Mouse (Mus musculus) gonadal fat pad, adult 2 months (tissue): ENCODE data around the gene Zfp987. TPM values are rescaled to one million over a fixed set of nuclear protein-coding genes. Genes with fewer than 3 reads are reported as not detected.
"Not testable (repeated sequence)": the region's sequence is repeated elsewhere in the genome, so short reads cannot be mapped to it uniquely, and the experiment has no call there.

Experiments
- DNase-seq: peaks from one replicate; pipeline ENCODE4 v3.0.0-alpha.2; 2012; ENCODE audit warnings: low read depth
- polyA plus RNA-seq: library from polyadenylated mRNA; depleted of rRNA; stranded (reverse); fragments of >200 nt; gene quantifications from 2 replicates; pipeline ENCODE4 v1.2.3, GENCODE M21; 2012; rRNA removed

The Zfp987 gene
- polyA plus RNA-seq = not detected in 2 replicates

DNA sequence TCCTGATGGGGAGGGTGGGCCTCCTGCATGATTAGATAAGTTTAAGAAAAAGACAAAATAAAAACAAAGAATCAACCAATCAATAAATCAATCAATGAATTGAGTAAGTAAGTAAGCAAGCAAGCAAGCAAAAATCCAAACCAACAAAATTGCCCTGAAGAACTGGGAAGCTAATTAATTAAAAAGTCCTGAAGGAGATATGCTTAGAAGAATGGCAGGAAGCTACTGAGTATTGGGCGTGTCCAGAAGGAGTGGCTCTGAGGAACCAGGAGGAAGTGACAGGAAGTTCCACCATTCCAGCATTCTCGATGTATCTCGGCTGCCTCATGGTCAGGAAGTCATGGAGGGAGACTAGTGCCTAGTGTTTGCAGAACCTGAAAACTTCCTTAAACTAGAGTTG is at the start of gene Zfp987:
Zfp987 (plus strand) TSS at position 301 of the 400 bp plus-strand sequence.
- DNase-seq = not testable (repeated sequence)

DNA sequence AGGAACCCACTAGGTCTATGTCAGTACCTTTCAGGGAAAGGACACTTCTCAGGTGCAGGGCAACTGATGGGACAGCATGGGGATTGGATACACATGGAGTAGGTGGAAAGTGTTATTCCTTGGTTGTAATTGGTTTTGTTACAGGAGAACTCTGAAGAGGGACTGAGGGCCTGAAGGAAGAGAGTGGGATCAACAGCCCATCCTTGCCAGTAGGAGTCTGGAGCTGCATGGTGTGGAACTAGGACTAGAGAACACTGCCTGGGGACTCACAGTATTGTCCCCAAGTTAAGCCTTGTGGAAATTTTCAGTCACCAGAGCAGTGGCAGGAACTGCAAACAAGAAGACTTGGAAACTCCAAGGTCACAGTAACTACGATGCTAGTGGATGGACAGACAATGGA is 44.6 kb upstream of the Zfp987 start:
- not testable (repeated sequence) for DNase-seq

DNA sequence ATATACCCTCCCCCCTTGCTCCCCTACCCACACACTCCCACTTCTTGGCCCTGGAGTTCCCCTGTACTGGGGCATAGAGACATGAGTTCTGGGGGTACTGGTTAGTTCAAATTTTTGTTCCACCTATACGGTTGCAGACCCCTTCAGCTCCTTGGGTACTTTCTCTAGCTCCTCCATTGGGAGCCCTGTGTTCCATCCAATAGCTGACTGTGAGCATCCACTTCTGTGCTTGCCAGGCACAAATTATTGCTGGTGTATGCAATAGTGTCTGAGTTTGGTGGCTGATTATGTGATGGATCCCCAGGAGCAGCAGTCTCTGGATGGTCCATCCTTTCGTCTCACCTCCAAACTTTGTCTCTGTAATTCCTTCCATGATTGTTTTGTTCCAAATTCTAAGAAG is 43.7 kb upstream of the Zfp987 start:
- not testable (repeated sequence) for DNase-seq

DNA sequence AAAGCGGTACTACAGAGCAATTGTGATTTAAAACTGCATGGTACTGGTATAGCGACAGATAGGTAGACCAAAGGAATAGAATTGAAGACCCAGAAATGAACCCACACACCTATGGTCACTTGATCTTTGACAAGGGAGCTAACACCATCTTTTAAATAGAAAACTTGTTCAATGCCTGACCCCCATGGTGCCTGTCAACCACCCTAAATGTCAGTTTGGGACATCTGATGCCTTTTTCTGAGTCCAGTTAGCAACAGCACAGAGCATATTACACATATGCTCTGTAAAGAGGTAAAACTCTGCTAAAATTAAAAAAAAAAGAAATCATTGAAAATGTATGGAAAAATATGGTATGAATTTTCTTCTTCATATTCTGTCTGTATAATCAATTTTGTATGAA is 41.8 kb upstream of the Zfp987 start:
- DNase-seq = no peak

DNA sequence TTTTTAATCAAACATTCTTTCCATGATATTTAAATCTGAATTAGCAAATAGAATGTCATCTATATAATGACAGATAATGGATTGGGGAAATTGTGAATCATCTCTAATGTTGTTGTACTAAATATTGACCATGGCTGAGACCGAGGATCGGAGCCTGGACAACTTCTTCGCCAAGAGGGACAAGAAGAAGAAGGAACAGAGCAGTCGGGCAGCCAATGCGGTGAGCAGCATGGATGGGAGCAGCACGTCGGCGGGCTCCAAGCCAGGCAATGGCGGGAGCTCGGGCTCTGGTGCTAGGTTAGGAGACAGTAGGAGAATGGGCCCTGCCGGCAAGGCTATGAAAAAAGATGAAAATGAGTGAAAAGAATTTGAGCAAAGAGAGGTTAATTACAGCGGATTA is 38.5 kb upstream of the Zfp987 start:
- not testable (repeated sequence) for DNase-seq

DNA sequence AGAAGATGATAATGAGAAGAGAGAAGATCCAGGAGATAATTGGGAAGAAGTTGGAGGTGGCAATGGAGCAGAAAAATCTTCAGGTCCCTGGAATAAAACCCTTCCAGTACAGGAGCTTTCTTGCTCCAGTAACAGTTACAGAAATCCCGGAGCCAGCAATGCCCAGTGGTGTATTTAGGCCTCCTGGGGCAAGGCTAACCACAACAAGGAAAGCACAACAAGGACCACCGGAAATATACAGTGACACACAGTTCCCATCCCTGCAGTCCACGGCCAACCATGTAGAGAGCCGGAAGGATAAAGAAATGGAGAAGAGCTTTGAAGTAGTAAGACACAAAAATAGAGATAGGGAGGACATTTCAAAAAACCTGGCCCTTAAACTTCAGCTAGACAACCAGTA is 38.0 kb upstream of the Zfp987 start:
- DNase-seq = not testable (repeated sequence)

DNA sequence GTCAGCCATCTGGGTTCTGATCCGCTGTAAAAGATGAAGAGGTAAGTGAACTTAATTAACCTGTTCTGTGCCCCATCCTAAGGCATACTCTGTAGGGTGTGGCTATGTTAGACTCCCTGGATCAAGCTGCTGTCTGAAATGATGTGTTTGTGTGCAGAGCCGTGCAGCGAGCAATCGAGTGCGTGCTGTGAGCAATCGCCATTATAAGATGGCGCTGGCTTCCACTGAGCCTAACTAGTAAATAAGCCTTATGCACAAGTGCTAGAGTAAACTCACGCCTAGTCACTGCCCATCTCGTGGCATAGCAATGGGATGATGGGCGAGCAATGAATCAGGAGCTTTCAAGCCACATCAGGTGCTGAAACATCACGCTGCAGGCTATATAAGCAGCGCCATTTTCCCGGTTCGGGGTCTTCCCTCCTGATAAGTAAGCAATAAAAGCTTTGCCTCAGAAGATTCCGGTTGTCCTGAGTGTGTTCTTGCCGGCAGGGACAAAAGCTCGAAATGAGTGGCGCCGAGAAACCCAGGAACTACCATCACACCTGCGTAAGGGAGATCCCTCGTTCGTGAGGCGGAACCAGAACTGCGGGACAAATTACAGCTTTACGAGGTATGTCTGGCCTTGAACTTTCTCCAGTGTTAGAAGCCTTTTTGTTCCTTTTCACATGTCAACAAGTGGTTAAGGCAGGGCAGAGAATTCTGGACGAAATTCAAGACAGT is 37.0 kb upstream of the Zfp987 start:
- DNase-seq = not testable (repeated sequence)

DNA sequence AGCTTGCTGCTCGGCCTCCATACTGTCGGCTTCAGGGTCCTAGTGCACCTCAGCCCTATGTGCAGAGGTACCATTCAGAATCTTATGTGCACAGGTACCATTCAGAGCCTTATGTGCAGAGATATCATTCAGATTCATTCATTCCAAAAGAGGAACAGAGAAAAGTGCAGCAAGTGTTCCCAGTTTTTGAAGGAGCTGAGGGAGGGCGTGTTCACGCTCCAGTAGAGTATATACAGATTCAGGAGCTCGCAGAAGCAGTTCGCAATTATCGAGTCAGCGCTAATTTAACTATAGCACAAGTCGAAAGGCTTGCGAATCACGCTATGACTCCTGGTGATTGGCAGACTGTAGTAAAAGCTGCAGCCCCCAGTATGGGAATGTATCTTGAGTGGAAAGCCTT is 36.0 kb upstream of the Zfp987 start:
- not testable (repeated sequence) for DNase-seq

DNA sequence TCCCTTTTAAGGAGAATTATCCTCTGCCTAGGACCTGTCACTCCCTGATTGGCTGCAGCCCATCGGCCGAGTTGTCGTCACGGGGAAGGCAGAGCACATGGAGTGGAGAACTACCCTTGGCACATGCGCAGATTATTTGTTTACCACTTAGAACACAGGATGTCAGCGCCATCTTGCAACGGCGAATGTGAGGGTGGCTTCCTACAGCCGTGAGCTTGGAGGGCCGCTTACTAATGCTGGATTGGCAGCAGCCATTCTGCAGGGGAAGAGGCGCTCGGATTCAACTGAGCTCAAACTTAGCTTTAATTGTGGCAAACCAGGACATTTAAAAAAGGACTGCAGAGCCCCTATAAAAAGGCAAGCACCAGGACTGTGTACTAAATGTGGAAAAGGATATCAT is 35.1 kb upstream of the Zfp987 start:
- DNase-seq = not testable (repeated sequence)

DNA sequence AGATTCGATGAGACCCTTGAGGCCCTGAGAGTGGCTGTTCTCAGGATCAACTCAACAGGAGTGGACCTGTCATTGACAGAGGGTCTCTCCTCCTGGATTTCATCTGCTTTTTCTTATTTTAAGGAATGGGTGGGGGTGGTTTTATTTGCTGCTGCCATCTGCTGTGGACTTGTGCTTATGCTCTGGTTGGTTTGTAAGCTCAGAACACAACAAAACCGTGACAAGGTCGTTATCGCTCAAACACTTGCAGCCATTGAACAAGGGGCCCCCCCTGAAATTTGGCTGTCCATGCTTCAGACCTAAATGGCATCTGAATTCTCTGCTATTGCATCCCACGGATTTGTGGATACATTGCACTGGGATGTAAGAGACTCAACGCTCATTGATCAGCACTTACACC is 34.1 kb upstream of the Zfp987 start:
- DNase-seq = not testable (repeated sequence)

DNA sequence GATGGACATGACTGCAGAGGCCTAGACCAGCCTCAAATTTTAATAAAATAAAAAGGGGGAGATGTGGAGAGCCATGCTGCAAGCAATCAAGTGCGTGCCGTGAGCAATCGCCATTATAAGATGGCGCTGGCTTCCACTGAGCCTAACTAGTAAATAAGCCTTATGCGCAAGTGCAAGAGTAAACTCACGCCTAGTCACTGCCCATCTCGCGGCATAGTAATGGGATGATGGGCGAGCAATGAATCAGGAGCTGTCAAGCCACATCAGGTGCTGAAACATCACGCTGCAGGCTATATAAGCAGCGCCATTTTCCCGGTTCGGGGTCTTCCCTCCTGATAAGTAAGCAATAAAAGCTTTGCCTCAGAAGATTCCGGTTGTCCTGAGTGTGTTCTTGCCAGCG is 33.5 kb upstream of the Zfp987 start:
- DNase-seq = not testable (repeated sequence)

DNA sequence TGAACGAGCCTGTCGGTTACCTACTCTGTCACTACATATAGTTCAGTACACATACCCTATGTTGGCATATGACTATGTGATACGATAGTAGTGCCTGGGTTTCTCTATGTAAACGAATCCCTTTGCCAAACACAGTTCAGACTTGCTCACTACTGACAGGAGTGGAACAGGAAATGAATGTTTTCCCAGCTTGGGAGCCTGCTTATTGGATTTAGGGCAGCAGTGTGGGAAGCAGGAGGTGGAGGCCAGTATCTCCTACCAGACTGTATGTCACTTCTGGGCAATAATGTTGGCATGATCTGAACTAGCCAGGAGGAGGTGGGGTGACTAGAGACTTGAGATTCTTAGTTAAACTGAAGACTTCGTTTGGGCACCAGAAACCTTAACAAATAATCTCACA is 32.3 kb upstream of the Zfp987 start:
- DNase-seq = not testable (repeated sequence)

DNA sequence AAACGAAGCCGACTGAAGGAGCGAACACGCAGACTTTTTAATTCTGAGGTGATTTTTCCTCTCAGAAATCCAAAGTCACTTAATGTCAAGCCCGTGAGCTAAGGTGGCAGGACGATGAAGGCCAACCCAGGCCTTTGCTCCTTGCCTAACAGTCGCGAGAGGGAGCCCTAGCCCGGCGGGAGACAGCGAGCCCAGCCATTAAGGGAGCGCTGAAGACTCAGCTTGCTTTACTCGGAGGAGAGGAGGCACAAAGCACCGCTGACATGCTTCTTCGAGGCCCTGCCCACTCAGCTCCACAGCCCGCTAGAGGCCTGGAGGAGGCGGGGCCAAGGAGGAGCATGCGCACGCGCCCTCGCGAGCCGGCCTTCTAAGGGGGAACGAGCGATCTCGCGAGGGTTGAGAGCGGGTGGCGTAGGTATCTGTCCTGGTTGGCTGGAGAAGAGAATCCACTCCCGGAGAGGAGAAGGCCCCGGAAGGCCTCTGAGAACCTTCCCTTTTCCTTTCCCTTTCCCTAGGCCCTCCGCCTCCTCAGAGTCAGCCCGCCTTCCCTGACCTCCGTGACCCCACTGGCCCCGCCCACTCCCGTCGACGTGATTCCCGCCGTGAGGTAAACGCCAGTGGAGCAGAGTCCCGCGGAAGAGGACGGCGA is 30.0 kb upstream of the Zfp987 start:
- not testable (repeated sequence) for DNase-seq

DNA sequence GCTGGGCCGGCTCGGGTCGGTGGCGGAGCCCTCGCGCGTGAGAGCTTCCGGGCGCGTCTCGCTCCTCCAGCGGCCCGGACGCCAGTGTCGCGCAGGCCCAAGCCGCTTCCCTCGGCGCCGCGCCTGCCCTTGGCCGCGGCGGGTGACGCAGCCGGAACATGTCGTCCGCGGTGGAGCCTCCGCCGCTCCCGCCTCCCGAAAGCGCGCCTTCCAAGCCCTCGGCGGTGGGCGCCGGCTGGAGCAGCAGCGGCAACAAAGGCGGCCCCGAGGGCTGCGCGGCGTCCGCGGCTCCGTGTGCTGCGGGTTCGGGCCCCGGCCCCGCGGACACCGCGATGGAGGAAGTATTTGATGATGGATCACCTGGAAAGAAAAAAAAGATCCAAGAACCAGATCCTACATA is 29.5 kb upstream of the Zfp987 start:
- not testable (repeated sequence) for DNase-seq

DNA sequence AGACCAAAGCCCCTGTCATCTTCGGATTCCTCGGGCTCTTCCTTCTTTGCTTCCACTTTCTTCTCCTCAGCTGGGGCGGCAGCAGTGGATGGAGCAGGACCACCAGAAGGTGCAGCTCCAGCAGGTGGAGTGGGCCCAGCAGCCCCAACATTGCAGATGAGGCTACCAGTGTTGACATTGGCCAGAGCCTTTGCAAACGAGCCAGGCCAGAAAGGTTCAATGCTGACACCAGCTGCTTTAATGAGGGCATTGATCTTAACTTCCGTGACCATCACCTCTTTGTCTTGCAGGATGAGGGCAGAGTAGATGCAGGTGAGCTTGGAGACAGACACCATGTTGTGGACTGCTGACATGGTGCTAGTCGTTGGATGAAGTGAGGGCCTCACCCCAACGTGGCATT is 23.8 kb upstream of the Zfp987 start:
- not testable (repeated sequence) for DNase-seq

DNA sequence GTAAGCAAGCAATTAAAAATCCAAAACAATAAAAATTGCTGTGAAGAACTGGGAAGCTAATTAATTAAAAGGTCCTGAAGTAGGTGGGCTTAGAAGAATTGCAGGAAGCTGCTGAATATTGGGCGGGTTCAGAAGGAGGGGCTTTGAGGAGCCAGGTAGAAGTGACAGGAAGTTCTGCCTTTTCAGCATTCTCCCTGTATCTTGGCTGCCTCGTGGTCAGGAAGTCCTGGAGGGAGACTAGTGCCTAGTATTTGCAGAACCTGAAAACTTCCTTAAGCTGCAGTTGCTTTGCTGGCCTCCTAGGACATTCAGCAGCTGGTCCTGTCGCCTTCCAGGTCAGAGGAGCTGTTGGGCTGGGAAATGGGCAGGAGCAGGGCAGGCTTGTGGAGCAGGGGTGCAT is 4.3 kb downstream of the Zfp987 start:
- not testable (repeated sequence) for DNase-seq

DNA sequence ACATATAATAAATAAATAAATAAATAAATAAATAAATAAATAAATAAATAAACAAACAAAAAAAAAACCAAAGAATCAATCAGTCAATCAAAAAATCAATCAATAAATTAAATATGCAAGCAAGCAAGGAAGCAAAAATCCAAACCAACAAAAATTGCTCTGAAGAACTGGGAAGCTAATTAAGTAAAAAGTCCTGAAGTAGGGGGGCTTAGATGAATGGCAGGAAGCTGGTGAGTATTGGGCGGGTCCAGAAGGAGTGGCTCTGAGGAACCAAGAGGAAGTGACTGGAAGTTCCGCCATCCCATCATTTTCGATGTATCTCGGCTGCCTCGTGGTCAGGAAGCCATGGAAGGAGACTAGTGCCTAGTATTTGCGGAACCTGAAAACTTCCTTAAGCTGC is 59.4 kb downstream of the Zfp987 start, which contains the start of gene Zfp600:
Zfp600 (plus strand) TSS at position 301 of the 400 bp plus-strand sequence.
- not testable (repeated sequence) for DNase-seq

DNA sequence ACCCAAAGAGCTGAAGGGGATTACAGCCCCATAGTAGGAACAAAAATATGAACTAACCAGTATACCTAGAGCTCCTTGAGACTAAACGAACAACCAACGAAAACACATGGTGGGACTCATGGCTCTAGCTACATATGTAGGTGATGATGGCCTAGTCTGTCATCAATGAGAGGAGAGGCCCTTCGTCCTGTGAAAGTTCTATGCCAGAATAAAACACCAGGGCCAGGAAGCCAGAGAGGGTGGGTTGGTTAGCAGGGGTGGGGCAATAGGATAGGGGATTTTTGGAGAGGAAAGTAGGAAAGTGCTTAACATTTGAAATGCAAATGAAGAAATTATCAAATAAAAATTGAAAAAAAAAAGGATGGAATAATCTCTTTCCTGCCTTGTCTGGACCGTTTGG is 65.8 kb downstream of the Zfp987 start:
- not testable (repeated sequence) for DNase-seq

DNA sequence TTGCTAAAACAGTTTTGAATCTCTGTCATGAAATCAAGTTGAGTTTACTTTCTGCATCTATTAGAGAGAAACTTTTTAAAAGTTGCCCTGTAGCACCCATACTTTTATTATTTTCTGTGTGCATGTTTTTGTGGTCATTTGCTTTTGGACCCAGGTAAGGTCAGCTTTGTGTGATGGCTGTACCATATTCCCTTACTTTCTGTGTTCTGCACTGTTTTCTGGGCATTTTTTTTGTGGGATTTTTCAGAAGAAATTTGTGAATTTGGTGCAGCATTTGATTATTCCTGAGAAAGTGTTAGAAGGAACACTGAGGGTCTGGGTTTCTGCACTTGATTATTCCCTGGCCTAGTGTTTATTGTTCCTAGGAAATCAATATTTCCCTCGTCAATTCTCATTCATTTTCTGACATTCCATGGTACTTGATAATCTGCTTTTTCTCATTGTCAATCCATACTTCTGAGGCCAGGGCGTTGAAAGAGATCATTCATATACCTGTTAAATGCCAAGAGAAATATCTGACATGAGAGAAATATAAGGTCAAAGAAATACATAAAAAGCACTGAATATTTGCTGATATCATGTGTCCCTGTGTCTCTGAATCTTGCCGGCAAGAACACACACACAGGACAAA is 70.2 kb downstream of the Zfp987 start:
- DNase-seq = not testable (repeated sequence)

DNA sequence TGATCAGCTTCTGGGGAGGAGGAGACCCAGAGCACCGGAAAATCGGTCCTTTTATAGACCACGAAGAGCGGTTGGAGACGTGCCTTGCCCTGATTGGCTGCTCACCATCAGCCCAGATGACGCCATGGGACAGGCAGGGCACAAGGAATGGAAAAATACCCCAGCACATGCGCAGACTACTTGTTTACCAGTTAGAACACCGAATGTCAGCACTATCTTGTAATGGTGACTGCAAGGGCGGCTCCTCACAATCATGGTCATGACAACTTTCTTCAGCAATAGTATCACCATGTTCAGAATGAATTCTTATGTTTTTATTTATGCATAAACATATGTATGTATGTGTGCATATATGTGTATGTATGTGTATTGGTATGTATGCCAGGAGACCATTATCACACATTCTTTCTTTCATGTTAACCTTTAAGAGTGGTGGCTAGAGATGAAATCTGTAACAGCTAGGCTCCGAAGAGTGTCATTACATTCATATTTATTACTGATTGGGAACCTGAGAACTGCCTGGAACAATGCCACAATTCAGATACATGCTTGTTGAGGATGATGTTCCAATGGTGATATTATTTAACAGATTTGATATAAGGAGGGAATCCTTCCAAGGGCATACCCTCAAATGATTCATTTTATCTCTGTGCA is 70.9 kb downstream of the Zfp987 start:
- not testable (repeated sequence) for DNase-seq

DNA sequence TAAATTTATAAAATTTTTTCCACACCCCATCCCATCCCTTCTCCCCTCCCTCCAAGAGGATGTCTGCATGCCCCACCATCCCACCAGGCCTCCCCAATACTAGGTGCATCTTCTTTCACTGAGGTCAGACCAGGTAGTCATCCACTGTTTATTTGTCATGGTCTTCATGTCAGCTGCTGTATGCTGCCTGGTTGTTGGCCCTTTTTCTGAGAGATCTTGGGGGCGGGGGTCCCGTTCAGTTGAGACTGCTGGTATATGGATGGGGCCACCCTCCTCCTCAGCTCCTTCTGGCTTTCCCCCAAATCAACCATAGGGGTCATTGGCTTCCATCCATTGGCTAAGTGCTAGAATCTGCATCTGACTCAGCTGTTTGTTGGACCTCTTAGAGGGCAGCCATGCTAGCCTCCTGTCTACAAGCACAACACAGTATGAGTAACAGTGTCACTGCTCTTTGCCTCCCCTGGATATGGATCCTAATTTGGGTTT is 71.7 kb downstream of the Zfp987 start:
- not testable (repeated sequence) for DNase-seq
